In genomic region chr15:7003311-7003710, GRCm38 (mm10) we compare ENCODE assay signal across 13 mouse cellular contexts.
A peak's percentile ranks its signal among the peaks of the same experiment; 100 is the strongest.
DNase-seq lines count a peak whose midpoint lies in the region.
"Had no signal": no experiment of that assay in that cellular context is flagged by ENCODE, and none has a peak within 500 bp of the region (broad histone marks: within the 10 kb centered on the region; RNA-seq: fewer than 3 reads in every experiment).

No protein-coding gene starts in this region.

- peak; percentile 52 for DNase-seq in gastrocnemius, adult 18-20 months (ENCODE audit: low spot score)
- DNase-seq in gastrocnemius, postnatal 14 days, result no peak
- peak; percentile 51 for DNase-seq in gastrocnemius, postnatal 25 days
- DNase-seq in gastrocnemius, postnatal 4 days (ENCODE audit: low spot score in 2 of 2), result no peak
- DNase-seq in skeletal muscle tissue, adult 2 months (ENCODE audit: low read depth, low spot score), result peak; percentile 66
- DNase-seq: adrenal gland, adult 8-10 months; adrenal gland, postnatal 14 days; adrenal gland, postnatal 36 days; B cell, adult 2 months; cerebellum, adult 11-12 months; cerebellum, adult 2 months; cerebellum, adult 9-10 months; cerebellum, postnatal 25 days had no signal

- intact Hi-C loops in gastrocnemius, postnatal 14 days (cut with DNase I; ENCODE audit: low total_unique reads), result no loop called here

Comparison
In these comparisons a context has a peak if more than half of its experiments do, and no peak if none do; other contexts are left out.
1. DNase-seq: peak in gastrocnemius, adult 18-20 months (single experiment), gastrocnemius, postnatal 25 days (single experiment) and skeletal muscle tissue, adult 2 months (single experiment); none in gastrocnemius, postnatal 14 days (single experiment) and gastrocnemius, postnatal 4 days (0 of 2).